Mouse (Mus musculus): ENCODE measurements around the gene F2. TPM values are rescaled to one million over a fixed set of nuclear protein-coding genes. Genes with fewer than 3 reads are reported as not detected.

F2 gene
- total RNA-seq (2023), result not detected

GRCm38 (mm10) chr2:91636229-91636628 lies at the start of gene F2:
TSS of gene F2 (minus strand) at chr2:91636414.

DNA sequence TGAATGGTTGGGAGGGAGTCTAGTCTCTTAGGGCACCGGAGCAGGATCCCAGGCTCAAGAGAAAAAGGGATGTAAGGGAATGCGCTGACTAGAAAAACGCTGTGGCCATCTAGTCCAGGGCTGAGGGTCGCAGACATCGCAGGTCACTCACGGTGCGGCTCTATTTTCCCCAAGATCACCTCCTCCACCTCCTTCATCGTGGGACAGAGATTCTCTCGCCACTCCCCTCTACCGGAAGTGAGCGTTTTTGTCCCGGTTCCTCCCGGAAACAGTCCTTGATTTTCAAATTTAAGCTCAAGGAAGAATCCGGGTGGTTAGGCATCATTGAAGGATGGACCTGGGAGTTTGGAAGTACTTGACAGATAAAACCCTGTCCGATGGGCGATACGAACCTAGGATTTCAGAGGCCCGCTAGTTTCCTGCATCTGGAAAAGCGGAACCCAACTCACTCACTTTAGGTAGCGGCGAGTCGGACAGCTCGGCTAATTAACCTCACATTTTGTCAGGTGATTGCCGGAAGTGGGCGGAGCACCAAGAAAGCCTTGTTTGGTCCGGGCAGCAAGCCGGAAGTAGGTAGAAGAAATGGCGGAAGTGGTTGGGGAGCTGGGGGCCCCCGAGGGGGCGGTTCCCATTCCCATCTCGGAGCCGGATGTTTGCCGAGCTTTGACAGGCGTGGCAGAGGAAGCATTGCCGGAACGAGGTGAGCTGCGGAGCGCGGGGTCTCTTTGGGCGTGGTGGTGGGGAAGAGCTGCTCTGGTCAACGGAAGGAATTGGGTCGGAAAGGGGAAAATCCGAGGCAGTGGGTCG lies 13.5 kb upstream of the F2 start, which contains the start of the genes Zfp408 and Arhgap1:
Gene Zfp408 (minus strand): TSS at position 239 of the 807 bp plus-strand sequence.
Gene Arhgap1 (plus strand): TSS at position 308 of the 807 bp plus-strand sequence.

Other genes starting within 250 kb of the F2 start
- gene 1110051M20Rik, start 191.7 kb downstream of the F2 start, total RNA-seq (2023), result 9.1 TPM
- 0.41 TPM for gene Lrp4, start 178.9 kb downstream of the F2 start, total RNA-seq (2023)
- 30.1 TPM for gene Ckap5, start 109.7 kb downstream of the F2 start, total RNA-seq (2023)
- 19.9 TPM for gene Zfp408, start 13.4 kb upstream of the F2 start, total RNA-seq (2023)
- 142 TPM for gene Arhgap1, start 13.4 kb upstream of the F2 start, total RNA-seq (2023)
- gene Atg13, start 74.2 kb upstream of the F2 start, total RNA-seq (2023), result 67.5 TPM
- gene Harbi1, start 74.4 kb upstream of the F2 start, total RNA-seq (2023), result 7.9 TPM
- gene Ambra1, start 93.7 kb upstream of the F2 start, total RNA-seq (2023), result 70.7 TPM